Mouse (Mus musculus) embryonic facial prominence, embryonic 11.5 days (tissue): ENCODE measurements at regions not wholly inside any gene's neighbourhood (a gene's known extent, or its start where the extent isn't known, plus 50 kb on each side); places are given as distances from the start of the nearest gene placed in this dataset.

Experiments used
- ATAC-seq: fragments of 200-750 bp; cut with Nextera tagmentation; replicated peaks from 2 replicates; pipeline ENCODE4 v1.8.0; 2017; ENCODE audit warnings: low read depth; ENCODE audit not compliant: insufficient number of reproducible peaks, low FRiP score, low TSS enrichment
- DNase-seq: peaks from one replicate; pipeline ENCODE4 v3.0.0-alpha.2; 2015; ENCODE audit warnings: low spot score
- H3K27ac ChIP-seq: fragments of 300-500 bp; sonication (generic); replicated peaks from 2 replicates; pipeline ENCODE4 v1.5.1; 2014; ENCODE audit warnings: mild to moderate bottlenecking, low read depth, low read length, control low read depth
- H3K27me3 ChIP-seq: fragments of 300-500 bp; sonication (generic); 2 replicates; pipeline ENCODE4 v1.6.1; 2014; ENCODE audit warnings: mild to moderate bottlenecking, low read length, moderate library complexity, mixed read lengths; ENCODE audit not compliant: control insufficient read depth, insufficient read depth
- H3K36me3 ChIP-seq: fragments of 300-500 bp; sonication (generic); replicated peaks from 2 replicates; pipeline ENCODE4 v1.6.1; 2014; ENCODE audit warnings: low read depth, mild to moderate bottlenecking, low read length, moderate library complexity, mixed read lengths; ENCODE audit not compliant: control insufficient read depth, insufficient read depth
- H3K4me1 ChIP-seq: fragments of 300-500 bp; sonication (generic); 2 replicates; pipeline ENCODE4 v1.6.1; 2014; ENCODE audit warnings: low read length, mixed read lengths; ENCODE audit not compliant: control insufficient read depth, insufficient read depth
- H3K4me2 ChIP-seq: fragments of 300-500 bp; sonication (generic); 2 replicates; pipeline ENCODE4 v1.6.1; 2014; ENCODE audit warnings: low read depth, mild to moderate bottlenecking, control low read depth, low read length, moderate library complexity
- H3K4me3 ChIP-seq: fragments of 300-500 bp; sonication (generic); 2 replicates; pipeline ENCODE4 v1.5.1; 2014; ENCODE audit warnings: low read depth, low read length, control low read depth
- H3K9ac ChIP-seq: fragments of 300-500 bp; sonication (generic); replicated peaks from 2 replicates; pipeline ENCODE4 v1.6.1; 2014; ENCODE audit warnings: mild to moderate bottlenecking, control low read depth, low read length
- H3K9me3 ChIP-seq: fragments of 300-500 bp; sonication (generic); replicated peaks from 2 replicates; pipeline ENCODE4 v1.6.1; 2016; ENCODE audit warnings: mild to moderate bottlenecking, low read length, inconsistent platforms, mixed read lengths; ENCODE audit not compliant: control insufficient read depth
- WGBS: fragments of 180-500 bp; shearing (Covaris S2); extraction: QIAGEN DNeasy Blood & Tissue Kit; methylation state at CpG from one replicate; pipeline ENCODE4 v1.1.7; 2014; 5-methylcytosine and 5-hydroxymethylcytosine counted together

- no peaks in the 10 kb centered on the region for H3K9me3 ChIP-seq
- WGBS, result 80% methylated on average over 6 of the region's 6 CpGs
- no peak overlapping the region for H3K4me2 ChIP-seq
- H3K4me1 ChIP-seq, result no peaks in the 10 kb centered on the region
- no peaks in the 10 kb centered on the region for H3K27me3 ChIP-seq
- ATAC-seq (no peak), DNase-seq (no peak)
- no peak overlapping the region for H3K4me3 ChIP-seq
- no peak overlapping the region for H3K9ac ChIP-seq
- H3K27ac ChIP-seq, result no peak overlapping the region
- H3K36me3 ChIP-seq, result no peaks in the 10 kb centered on the region
These were observed 262.8 kb downstream of the Diras2 start for GRCm38 (mm10) chr13:52268279-52268678.

GRCm38 (mm10) chr13:52273502-52274246, 257.4 kb downstream of the Diras2 start:
- Histone ChIP-seq H3K4me1 (no peaks in the 10 kb centered on the region), H3K36me3 (no peaks in the 10 kb centered on the region)
- WGBS, result 90% methylated on average over 19 of the region's 19 CpGs

GRCm38 (mm10) chr13:52275196-52275595, 255.9 kb downstream of the Diras2 start:
- Histone ChIP-seq H3K36me3 (no peaks in the 10 kb centered on the region), H3K9me3 (no peaks in the 10 kb centered on the region; the same call in 1 of the 2 replicates)

More at GRCm38 (mm10) chr13:52273502-52274246, 257.4 kb downstream of the Diras2 start:
- H3K4me3 ChIP-seq, result no peak overlapping the region
- no peaks in the 10 kb centered on the region for H3K9me3 ChIP-seq
- DNase-seq (no peak), ATAC-seq (no peak)
- no peak overlapping the region for H3K9ac ChIP-seq
- H3K27me3 ChIP-seq, result no peaks in the 10 kb centered on the region
- H3K27ac ChIP-seq, result no peak overlapping the region
- no peak overlapping the region for H3K4me2 ChIP-seq

GRCm38 (mm10) chr13:52275675-52276074, 255.4 kb downstream of the Diras2 start:
- DNase-seq (peak; percentile 80), ATAC-seq (no peak)
- Histone ChIP-seq H3K36me3 (no peaks in the 10 kb centered on the region), H3K27ac (no peak overlapping the region), H3K9ac (no peak overlapping the region), H3K4me1 (no peaks in the 10 kb centered on the region), H3K4me3 (no peak overlapping the region), H3K9me3 (no peaks in the 10 kb centered on the region; the same call in 1 of the 2 replicates), H3K27me3 (no peaks in the 10 kb centered on the region), H3K4me2 (no peak overlapping the region)
- 11% methylated on average over 8 of the region's 8 CpGs for WGBS

More at GRCm38 (mm10) chr13:52275196-52275595, 255.9 kb downstream of the Diras2 start:
- Histone ChIP-seq H3K4me2 (no peak overlapping the region), H3K27me3 (no peaks in the 10 kb centered on the region), H3K9ac (no peak overlapping the region), H3K4me3 (no peak overlapping the region), H3K4me1 (no peaks in the 10 kb centered on the region), H3K27ac (no peak overlapping the region)
- ATAC-seq (no peak), DNase-seq (no peak)
- 79% methylated on average over 5 of the region's 5 CpGs for WGBS

- H3K27ac ChIP-seq, result no peak overlapping the region
- H3K9ac ChIP-seq, result no peak overlapping the region
- no peaks in the 10 kb centered on the region; the same call in 1 of the 2 replicates for H3K9me3 ChIP-seq
- H3K27me3 ChIP-seq, result no peaks in the 10 kb centered on the region
- H3K4me2 ChIP-seq, result no peak overlapping the region
- no peaks in the 10 kb centered on the region for H3K36me3 ChIP-seq
- ATAC-seq (no peak), DNase-seq (no peak)
- WGBS, result 80% methylated on average over 3 of the region's 3 CpGs
- no peaks in the 10 kb centered on the region for H3K4me1 ChIP-seq
- no peak overlapping the region for H3K4me3 ChIP-seq
These were observed 253.9 kb downstream of the Diras2 start for GRCm38 (mm10) chr13:52277195-52277594.

GRCm38 (mm10) chr13:52278831-52279230, 252.2 kb downstream of the Diras2 start:
- no peak overlapping the region for H3K4me2 ChIP-seq
- no peaks in the 10 kb centered on the region for H3K4me1 ChIP-seq
- no peak for ATAC-seq
- no peaks in the 10 kb centered on the region; the same call in 1 of the 2 replicates for H3K9me3 ChIP-seq
- no peaks in the 10 kb centered on the region for H3K36me3 ChIP-seq
- 74% methylated on average over 1 of the region's 1 CpGs for WGBS
- DNase-seq, result no peak
- H3K27me3 ChIP-seq, result no peaks in the 10 kb centered on the region
- H3K4me3 ChIP-seq, result no peak overlapping the region
- no peak overlapping the region for H3K27ac ChIP-seq
- no peak overlapping the region for H3K9ac ChIP-seq

- Histone ChIP-seq H3K36me3 (no peaks in the 10 kb centered on the region), H3K27me3 (no peaks in the 10 kb centered on the region), H3K9me3 (no peaks in the 10 kb centered on the region; the same call in 1 of the 2 replicates), H3K27ac (no peak overlapping the region), H3K9ac (no peak overlapping the region), H3K4me1 (no peaks in the 10 kb centered on the region), H3K4me3 (no peak overlapping the region), H3K4me2 (no peak overlapping the region)
- ATAC-seq (no peak), DNase-seq (no peak)
- 69% methylated on average over 11 of the region's 11 CpGs for WGBS
These were observed 251.7 kb downstream of the Diras2 start for GRCm38 (mm10) chr13:52279281-52279969.

- no peaks in the 10 kb centered on the region for H3K36me3 ChIP-seq
- H3K27me3 ChIP-seq, result no peaks in the 10 kb centered on the region
- 92% methylated on average over 5 of the region's 5 CpGs for WGBS
- H3K27ac ChIP-seq, result no peak overlapping the region
- no peak overlapping the region for H3K9ac ChIP-seq
- H3K9me3 ChIP-seq, result no peaks in the 10 kb centered on the region; the same call in 1 of the 2 replicates
- DNase-seq, result no peak
- ATAC-seq, result no peak
- H3K4me3 ChIP-seq, result no peak overlapping the region
- H3K4me2 ChIP-seq, result no peak overlapping the region
- H3K4me1 ChIP-seq, result no peaks in the 10 kb centered on the region
These were observed 251.1 kb downstream of the Diras2 start for GRCm38 (mm10) chr13:52279970-52280348.
